Comparison of ENCODE assay signal across 7 mouse cellular contexts in the genomic region with DNA sequence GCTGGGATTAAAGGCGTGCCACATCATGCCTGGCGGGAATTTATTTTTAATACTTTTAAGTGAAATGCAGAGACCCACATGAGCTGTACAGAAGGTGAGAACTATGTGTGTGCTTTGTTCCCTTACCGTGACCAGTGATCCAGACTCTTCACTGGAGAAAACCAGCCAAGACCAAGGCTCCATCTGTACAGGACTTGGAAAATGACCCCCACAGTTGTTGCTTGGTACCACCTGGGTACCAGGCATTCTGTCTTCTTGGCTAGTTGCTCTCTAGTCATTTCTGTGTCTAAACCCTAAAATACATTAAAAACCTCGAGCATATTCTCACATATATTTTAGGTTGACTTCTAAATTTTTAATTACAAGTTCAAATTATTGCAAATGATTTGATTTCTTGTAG.
"Had no signal": no experiment of that assay in that cellular context is flagged by ENCODE, and none has a peak within 500 bp of the region (broad histone marks: within the 10 kb centered on the region; RNA-seq: fewer than 3 reads in every experiment).

No protein-coding gene starts in this region.

- DNase-seq: lung, adult 2 months; lung, postnatal 14 days; lung, postnatal 36 days; right cerebral cortex, postnatal 14 days; thymus, adult 2 months; thymus, postnatal 25 days; thymus, postnatal 4 days had no signal
